Mouse (Mus musculus) retina, postnatal 7 days (tissue): ENCODE results near the gene Ptpn14.

Experiments used
- DNase-seq: peaks from one replicate; pipeline ENCODE4 v3.0.0-alpha.2; 2012; ENCODE audit warnings: low read depth, low spot score

Ptpn14 gene

GRCm38 (mm10) chr1:189808453-189808852 is 80.4 kb downstream of the Ptpn14 start:
- DNase-seq, result no peak

GRCm38 (mm10) chr1:189811778-189812177 is 83.7 kb downstream of the Ptpn14 start:
- no peak for DNase-seq

DNA sequence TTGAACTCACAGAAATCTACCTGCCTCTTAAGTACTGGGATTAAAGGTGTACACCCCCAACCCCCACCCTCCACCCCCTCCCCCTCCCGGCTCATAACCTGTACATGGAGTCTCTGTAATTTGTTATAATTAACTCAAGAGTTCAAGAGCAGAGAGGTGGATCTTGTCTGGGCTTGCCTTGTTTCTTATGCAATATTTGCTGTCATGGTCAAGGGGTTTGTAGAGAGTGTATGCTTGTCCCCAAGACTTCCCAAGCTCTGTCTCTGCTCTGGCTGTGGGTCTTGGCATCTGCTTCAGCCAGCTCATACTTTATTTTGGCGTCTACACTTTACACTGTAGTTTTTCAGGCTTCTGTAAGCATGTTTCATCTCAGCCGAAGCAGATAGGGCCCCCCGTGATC is 86.3 kb downstream of the Ptpn14 start:
- DNase-seq, result no peak

- no peak for DNase-seq
Observed at GRCm38 (mm10) chr1:189817089-189817488, 89.0 kb downstream of the Ptpn14 start.

DNA sequence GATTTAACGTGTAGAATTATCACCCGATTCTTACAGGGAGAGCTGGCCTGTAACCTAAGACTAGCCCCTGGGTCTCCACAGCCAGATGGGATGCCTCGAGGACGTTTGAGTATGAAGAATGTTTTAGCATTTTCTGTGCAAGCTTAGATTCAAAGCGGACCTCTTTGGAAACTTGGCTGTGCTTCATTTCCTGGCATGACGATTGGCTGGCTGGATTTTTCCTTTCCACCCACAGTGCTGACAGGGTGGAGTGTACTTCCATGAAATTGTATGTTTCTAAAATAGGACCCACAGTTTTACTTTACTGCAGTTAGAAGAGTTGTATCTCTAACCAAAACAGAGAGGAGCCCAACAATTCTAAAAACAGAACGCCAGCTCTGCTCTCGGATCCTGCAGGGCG is 89.7 kb downstream of the Ptpn14 start:
- no peak for DNase-seq

- DNase-seq, result no peak
Observed at GRCm38 (mm10) chr1:189820111-189820510, 92.0 kb downstream of the Ptpn14 start.

- DNase-seq, result no peak
Observed at GRCm38 (mm10) chr1:189824436-189824835, 96.4 kb downstream of the Ptpn14 start.

GRCm38 (mm10) chr1:189830391-189830790 is 102.3 kb downstream of the Ptpn14 start:
- DNase-seq, result no peak

DNA sequence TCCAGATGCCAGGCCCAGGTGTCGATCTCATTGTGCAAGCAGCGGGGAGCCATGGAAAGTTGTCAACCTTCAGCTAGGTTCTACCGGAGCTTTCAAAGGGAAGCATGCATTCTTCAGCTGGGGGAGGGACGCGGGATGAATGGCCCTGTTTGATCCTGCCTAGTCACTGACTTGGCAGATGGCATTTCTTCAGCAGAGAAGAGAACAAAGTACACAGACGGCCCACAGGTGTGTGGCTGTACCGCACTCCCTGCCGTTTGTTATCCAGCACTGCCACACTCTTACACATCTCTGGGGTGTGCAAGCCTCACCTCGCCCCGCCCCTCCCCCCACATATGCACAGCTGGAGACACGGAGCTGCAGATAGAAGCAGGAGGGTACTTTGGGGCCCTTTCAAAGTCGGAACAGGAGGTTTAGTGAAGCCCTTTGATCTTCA is 102.7 kb downstream of the Ptpn14 start:
- DNase-seq, result no peak

GRCm38 (mm10) chr1:189833351-189833750 is 105.3 kb downstream of the Ptpn14 start:
- no peak for DNase-seq

DNA sequence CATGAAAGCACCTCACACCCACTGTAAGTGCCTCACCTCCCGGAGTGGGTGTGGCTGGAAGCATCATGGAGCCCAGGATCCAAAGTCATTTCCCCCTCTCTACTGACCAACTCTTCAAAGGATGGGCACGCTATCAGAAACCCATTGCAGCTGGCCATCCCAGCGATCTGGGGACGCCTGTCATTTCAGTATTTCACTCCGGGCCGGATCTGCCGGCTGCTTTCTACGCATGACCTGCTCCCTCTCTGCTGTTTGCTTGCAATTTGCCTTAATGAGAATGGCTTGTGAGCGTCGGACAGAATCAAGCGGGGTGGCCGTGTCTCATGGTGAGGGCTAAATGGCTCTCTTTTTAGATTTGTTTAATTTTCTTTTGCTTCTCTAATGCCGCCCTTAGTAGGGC is 106.1 kb downstream of the Ptpn14 start:
- no peak for DNase-seq

DNA sequence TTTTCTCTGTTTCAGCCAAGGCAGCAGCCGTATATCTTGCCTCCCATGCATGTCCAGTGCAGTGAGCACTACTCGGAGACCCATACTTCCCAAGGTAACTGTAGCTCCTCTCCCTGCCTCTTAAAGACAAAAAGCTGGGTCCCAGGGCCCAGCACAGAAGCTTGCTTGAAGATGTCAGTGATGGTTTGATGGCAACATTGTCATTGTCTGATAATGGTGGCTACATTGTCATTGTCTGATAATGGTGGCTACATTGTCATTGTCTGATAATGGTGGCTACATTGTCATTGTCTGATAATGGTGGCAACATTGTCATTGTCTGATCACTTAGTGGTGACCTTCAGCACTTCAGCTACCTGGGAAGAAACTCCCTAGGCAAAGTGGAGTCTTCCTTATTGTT is 118.3 kb downstream of the Ptpn14 start:
- no peak for DNase-seq

DNA sequence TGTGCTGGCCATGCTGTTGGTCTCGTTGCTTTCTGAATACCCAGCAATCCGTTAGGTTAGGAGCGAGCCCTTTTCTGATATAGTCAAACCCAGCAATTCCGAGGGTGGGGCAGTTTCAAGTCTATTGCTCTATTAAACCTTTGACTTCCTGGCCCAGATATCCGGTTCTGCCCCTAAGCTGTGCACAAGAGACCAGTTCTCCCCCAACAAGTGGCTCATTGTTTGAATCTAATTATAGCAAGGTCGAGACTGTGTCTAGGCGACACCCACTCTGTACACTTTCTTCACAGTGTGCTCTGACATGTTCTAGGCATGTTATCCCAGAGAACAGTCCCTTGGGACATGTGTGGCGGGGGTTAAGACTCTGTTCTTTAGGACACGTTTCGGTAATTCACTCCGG is 121.5 kb downstream of the Ptpn14 start:
- no peak for DNase-seq

DNA sequence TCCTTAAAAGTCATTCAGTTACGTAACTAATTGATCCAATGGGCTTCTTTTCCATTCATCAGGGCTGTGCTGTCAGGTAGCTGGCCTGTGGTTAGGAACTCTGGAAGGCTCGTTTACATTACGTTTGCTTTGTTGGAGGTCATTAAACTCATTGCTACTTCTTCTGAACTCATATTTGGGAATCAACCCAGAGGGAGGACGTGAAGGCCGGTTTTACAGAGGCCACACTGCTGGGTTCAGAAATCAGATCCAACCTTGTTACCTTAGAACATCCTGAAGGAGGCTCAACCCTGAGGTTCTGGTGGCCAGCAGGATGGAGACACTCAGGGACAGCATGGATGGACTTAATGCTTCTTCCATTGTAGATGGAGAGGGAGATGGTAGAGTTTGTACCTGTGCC is 124.0 kb downstream of the Ptpn14 start:
- DNase-seq, result no peak

- DNase-seq, result no peak
Observed at GRCm38 (mm10) chr1:189852456-189852855, 124.4 kb downstream of the Ptpn14 start.

DNA sequence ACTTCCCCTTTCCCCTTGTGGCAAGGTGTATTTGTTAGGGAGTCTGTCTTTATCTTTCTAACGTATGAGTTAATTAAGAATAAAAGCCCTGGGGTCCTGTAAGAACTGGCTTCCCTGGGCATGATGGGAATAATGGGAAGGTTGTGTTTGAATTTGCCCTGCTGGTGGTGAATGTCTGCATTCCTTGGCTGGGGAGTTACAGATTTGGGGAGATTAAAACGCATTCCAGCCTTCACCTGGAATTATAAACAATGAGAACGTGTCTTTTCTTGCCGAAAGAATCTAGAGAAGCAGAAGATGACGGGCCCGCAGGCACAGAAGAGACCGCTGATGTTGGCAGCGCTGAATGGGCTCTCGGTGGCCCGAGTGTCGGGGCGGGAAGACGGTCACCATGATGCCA is 126.6 kb downstream of the Ptpn14 start:
- no peak for DNase-seq

GRCm38 (mm10) chr1:189855739-189856138 is 127.7 kb downstream of the Ptpn14 start:
- no peak for DNase-seq

DNA sequence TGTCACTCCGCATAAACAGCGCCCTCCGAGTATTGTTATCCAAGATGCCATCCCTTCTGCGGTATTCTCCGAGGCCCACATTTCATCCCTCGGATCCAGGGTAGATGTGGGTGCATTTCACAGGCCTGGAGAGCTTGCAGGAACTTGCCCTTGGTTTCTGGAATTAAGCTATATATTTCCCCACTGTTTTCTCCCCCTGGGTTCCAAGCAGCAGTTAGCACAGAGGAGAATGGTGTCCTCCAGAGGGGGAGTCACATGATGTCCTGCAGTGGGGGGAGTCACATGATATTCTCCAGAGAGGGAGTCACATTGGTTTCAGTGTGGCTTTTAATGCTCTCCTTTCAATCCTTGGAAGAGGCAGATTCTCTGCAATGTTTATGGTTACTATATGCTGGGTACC is 130.3 kb downstream of the Ptpn14 start:
- no peak for DNase-seq

DNA sequence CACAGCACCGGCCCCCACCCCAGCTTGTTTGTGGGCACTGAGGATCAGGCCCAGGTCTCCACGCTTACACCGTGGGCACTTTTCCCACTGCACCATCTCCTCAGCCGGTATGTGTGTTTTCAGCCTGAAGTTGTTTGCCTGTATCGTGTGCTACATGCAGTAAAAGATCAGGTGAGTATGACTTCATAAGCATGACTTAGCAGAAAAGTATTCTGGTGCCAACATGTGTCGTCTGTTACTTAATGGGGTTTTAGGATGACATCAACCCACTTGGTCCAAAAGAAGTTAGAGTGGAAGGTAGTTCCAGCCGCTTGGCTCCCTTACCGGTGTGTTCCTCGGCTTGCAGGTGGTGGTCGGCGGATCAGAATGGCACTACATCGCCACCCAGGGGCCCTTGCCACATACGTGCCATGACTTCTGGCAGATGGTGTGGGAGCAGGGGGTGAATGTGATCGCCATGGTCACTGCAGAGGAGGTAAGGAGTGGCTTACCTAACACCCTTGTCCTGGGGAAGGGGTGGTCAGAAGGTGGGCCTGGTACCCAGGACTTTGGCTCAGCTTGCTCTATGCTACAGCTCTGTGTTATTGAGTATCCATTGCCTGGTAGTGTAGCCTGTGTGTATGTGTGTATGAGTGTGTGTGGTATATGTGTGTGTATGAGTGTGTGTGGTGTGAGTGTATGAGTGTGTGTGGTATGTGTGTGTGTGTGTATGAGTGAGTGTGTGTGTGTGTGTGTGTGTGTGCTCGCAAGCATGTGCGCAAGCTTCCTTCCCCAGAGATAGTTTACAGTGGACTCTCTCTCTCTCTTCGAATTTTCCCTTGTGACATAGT is 132.3 kb downstream of the Ptpn14 start:
- DNase-seq, result no peak

DNA sequence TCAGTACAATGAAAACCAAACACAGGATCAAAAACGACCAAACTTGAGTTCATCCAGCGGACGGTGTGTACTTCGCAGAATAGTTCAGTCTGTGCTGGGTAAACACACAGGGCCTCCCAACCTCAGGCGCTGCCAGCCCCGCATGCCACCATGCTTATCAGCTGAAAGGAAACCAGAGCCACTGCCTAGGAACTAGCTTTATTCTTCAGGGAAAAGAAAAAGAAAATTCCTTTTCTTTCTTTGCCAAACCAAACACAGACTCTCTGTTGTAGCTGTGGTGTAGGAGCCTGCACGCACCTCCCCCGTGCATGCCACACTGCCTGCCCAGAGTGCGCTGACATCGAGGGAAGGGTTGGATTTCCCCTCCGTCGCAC is 132.9 kb downstream of the Ptpn14 start:
- no peak for DNase-seq

GRCm38 (mm10) chr1:189863727-189864126 is 135.7 kb downstream of the Ptpn14 start:
- no peak for DNase-seq

- DNase-seq, result no peak
Observed at GRCm38 (mm10) chr1:189864301-189864700, 136.2 kb downstream of the Ptpn14 start.

GRCm38 (mm10) chr1:189864846-189865560 is 136.9 kb downstream of the Ptpn14 start:
- DNase-seq, result no peak
